Mouse (Mus musculus) spleen, adult 2 months (tissue): Measurements from ENCODE around the gene Eef1akmt3. TPM values are rescaled to one million over a fixed set of nuclear protein-coding genes. Genes with fewer than 3 reads are reported as not detected.

Source experiments
- DNase-seq, 2 experiments: peaks; one replicate each; pipeline versions ENCODE4 v3.0.0 to v3.0.0-alpha.2; 2012 to 2021; ENCODE audit warnings: low spot score in 2 of 2, low read depth in 1 of 2
- H3K27ac ChIP-seq: fragments of 200-500 bp; 2 replicates; pipeline ENCODE4 v1.5.1; 2012; ENCODE audit warnings: low read length, inconsistent platforms; ENCODE audit not compliant: insufficient read depth
- H3K27me3 ChIP-seq: fragments of 200-500 bp; 2 replicates; pipeline ENCODE4 v1.6.1; 2012; ENCODE audit warnings: mild to moderate bottlenecking, moderate library complexity, low read length, inconsistent platforms; ENCODE audit not compliant: control insufficient read depth, insufficient read depth
- H3K36me3 ChIP-seq: fragments of 200-500 bp; 2 replicates; pipeline ENCODE4 v1.6.1; 2012; ENCODE audit warnings: mild to moderate bottlenecking, low read length, inconsistent platforms; ENCODE audit not compliant: control insufficient read depth, insufficient read depth
- H3K4me1 ChIP-seq: fragments of 200-500 bp; 2 replicates; pipeline ENCODE4 v1.6.1; 2011; ENCODE audit warnings: inconsistent platforms; ENCODE audit not compliant: control insufficient read depth, insufficient read depth, insufficient read length
- H3K4me3 ChIP-seq: fragments of 200-500 bp; 2 replicates; pipeline ENCODE4 v1.5.1; 2011; ENCODE audit warnings: mild to moderate bottlenecking, inconsistent platforms; ENCODE audit not compliant: insufficient read depth, insufficient read length; ENCODE audit errors: extremely low read depth
- CTCF ChIP-seq: fragments of 200-500 bp; IDR thresholded peaks from 2 replicates; pipeline ENCODE4 v1.5.1; 2011; ENCODE audit warnings: mild to moderate bottlenecking, inconsistent platforms; ENCODE audit not compliant: insufficient read depth, insufficient read length, insufficient replicate concordance; ENCODE audit errors: extremely low read depth
- POLR2A ChIP-seq: fragments of 200-500 bp; IDR thresholded peaks from 2 replicates; pipeline ENCODE4 v1.6.1; 2011; ENCODE audit warnings: low read depth, low read length, inconsistent platforms
- WGBS: fragments of 180-500 bp; shearing (Covaris S2); methylation state at CpG from one replicate; pipeline ENCODE4 v1.1.7; 2018; 5-methylcytosine and 5-hydroxymethylcytosine counted together
- polyA plus RNA-seq: library from polyadenylated mRNA; depleted of rRNA; stranded (reverse); fragments of >200 nt; gene quantifications from 2 replicates; pipeline ENCODE4 v1.2.3, GENCODE M21; 2012

The Eef1akmt3 gene
- polyA plus RNA-seq, 1 experiment = 0.42 TPM

DNA sequence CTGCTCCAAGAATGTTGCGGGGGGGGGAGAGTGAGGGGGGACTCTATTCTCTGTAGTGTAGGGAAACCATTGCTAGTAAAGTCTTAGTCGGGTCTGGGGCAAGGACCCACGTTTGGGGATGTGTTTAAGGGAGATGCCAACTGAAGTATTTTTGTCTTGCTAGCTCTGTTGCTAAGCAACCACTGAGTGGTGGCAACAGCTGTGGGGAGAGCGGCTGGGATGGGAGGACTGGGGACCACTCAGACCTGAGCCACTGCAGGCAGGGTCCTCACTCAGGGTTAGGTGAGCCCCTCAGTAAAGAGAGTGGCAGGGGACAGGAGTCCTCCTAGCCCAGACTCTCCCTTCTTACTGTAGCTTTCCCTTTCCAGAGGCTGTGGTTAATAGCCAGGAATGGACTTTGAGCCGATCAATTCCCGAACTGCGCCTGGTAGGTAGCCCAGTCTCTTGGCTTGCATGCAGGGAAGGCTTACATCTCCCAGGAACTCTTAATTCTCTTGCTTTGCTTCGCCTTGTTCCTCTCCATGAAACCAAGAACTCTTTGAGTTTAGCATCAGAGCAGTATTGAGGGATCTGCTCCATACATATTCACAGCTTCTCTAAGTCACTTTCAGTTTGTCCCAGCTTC is 40.8 kb upstream of the Eef1akmt3 start:
- Histone ChIP-seq H3K36me3 (peaks cover 25% of the 10 kb centered on the region), H3K4me1 (peaks cover 4% of the 10 kb centered on the region), H3K27ac (no peak overlapping the region), H3K4me3 (no peak overlapping the region), H3K27me3 (no peaks in the 10 kb centered on the region)
- TF ChIP-seq POLR2A (no peak), CTCF (no peak)
- WGBS = 76% methylated on average over 8 of the region's 8 CpGs
- DNase-seq = no peak

DNA sequence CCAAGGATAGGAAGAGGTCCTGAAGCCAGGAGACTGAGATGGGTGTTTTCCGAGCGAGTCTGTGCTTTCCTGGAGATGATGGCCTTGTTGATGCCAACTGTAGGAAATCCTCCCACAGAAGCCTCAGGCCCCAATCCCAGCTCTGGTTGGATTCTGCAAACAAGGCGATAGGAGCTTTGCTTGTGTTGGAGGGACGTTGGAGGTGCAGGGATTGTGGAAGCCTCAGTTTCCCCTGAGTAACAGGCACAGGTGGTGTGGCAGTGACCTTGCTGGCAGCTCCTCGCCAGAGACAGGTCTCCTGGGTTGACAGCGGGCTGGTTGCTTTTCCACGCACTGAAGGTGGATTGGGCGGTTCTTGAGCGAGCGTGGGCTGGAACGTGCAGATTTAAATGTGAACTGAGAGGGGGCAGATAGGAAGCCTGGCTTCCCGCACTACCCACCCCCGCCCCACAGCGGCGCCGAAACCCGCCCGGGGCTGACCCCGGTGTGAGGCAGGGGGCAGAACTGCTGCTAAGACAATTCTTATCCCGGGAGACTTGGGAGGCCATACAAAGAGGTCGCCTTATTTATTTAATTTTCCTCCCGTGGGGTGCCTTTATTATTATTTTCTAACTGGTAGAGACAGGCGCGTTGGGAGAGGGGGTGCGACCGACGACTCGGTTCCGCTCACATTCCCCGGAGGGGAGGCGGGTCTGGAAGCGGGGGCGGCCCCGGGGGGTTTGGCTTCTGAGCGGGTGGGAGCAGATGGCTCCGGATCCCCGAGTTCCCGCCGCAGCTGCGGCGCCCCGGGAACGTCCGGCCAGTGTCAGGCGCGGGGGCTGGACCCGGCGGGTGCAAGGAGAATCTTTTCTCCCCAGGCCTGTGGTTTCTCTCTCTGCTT is 39.8 kb upstream of the Eef1akmt3 start:
- Histone ChIP-seq H3K4me1 (peaks cover 4% of the 10 kb centered on the region), H3K27ac (no peak overlapping the region), H3K27me3 (no peaks in the 10 kb centered on the region), H3K4me3 (no peak overlapping the region), H3K36me3 (peaks cover 21% of the 10 kb centered on the region)
- no peak for DNase-seq
- TF ChIP-seq CTCF (no peak), POLR2A (no peak)
- 86% methylated on average over 48 of the region's 48 CpGs for WGBS

DNA sequence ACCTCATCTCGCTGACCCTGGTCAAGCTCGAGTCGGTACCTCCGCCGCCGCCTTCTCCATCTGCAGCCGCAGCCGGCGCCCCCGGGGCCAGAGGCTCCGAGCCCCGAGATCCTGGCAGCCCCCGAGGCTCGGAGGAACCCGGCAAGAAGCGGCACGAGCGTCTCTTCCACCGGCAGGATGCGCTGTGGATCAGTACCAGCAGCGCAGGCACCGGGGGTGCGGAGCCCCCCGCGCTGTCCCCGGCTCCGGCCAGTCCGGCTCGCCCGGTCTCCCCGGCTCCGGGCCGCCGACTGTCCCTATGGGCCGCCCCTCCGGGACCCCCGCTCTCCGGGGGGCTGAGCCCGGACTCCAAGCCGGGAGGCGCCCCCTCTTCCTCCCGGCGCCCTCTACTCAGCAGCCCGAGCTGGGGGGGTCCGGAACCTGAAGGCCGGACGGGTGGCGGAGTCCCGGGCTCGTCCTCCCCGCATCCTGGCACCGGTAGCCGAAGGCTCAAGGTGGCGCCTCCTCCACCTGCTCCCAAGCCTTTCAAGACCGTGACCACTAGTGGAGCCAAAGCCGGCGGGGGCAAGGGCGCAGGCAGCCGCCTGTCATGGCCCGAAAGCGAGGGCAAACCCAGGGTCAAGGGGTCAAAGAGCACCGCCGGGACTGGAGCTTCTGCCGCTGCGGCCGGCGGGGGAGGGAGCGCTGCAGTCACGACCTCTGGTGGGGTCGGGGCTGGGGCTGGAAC is 38.5 kb upstream of the Eef1akmt3 start:
- no peak for DNase-seq
- 82% methylated on average over 70 of the region's 70 CpGs for WGBS
- Histone ChIP-seq H3K36me3 (peaks cover 21% of the 10 kb centered on the region), H3K27ac (no peak overlapping the region), H3K27me3 (no peaks in the 10 kb centered on the region), H3K4me3 (no peak overlapping the region), H3K4me1 (peaks cover 4% of the 10 kb centered on the region)
- TF ChIP-seq POLR2A = no peak
- TF ChIP-seq CTCF = no peak

DNA sequence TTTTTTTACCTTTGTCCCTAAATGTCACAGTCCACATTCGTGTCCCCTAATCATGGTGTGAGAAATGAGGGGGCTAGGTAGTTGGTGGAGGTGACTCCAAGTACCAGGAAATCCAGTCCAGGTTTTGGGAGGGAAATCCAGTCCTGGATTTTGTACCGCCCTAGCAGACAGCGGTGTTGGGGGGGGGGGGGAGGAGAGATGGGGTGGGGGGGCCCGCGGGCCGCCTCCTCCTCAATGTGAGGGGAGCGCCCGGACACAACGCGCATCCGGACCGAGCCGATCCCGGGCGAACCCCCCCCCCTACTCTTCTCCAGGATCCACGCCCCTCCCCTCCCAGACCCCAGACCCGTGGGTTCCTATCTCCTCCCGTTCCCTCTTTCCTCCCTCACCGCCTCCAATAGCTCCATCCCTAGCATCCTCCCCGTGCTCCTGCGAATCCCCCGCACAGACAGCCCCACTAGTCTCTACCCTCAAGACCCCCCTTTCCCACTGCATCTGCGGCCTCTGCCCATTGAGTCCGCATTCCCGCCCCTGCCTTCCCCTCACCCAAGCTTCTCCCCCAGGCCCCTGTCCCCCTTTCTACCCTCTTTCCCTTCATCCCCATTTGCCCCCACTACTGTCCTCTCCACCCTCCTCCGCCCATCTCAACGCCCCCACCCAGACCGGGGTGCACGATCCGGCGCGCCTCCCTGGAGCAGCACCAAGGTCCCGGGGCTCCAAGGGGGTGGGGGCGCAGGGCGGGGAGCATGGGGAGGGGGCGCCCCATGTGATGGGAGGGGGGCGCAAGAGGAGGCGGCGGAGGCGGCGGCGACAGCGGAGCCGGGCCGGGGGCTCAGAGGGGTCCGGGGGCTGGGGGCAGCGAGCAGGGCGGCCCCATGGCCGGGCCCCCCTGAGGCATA is 37.6 kb upstream of the Eef1akmt3 start:
- Histone ChIP-seq H3K27ac (no peak overlapping the region), H3K4me3 (no peak overlapping the region), H3K4me1 (peaks cover 4% of the 10 kb centered on the region), H3K36me3 (peaks cover 19% of the 10 kb centered on the region), H3K27me3 (no peaks in the 10 kb centered on the region)
- TF ChIP-seq CTCF = no peak
- no peak for TF ChIP-seq POLR2A
- DNase-seq = no peak
- 83% methylated on average over 42 of the region's 49 CpGs for WGBS

DNA sequence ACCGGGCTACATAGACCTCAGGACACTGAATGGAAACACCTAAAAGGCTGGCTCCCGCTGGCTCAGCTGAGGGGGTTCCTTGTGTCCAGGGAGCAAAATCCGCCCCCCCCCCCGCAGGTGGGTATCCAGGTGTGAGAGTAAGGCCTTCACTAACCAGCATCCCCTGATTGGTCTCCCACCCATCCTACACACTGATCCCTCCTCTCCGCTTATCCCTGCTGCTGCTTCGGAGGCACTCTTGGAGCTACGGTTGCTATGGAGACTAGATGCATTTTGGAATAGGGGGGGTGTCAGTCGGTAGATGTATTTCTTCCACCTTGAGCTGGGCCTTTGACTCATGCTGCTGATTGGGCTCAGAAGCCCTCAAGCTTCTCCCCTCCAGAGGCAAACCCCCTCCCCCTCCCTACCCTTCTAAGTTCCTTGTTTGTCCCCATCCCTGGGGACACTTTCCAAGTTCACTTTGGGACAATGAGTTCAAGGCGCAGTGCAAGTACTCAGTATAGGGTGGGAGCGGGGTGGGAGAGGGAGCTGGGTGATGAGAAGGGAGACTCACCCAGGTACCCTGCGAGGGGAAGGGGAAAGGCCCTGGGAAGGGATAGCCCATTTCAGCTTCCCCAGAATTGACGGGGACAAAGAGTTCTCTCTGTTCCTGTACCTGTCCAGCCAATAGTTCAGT is 36.8 kb upstream of the Eef1akmt3 start:
- WGBS = 75% methylated on average over 12 of the region's 12 CpGs
- Histone ChIP-seq H3K4me3 (no peak overlapping the region), H3K27me3 (no peaks in the 10 kb centered on the region)

DNA sequence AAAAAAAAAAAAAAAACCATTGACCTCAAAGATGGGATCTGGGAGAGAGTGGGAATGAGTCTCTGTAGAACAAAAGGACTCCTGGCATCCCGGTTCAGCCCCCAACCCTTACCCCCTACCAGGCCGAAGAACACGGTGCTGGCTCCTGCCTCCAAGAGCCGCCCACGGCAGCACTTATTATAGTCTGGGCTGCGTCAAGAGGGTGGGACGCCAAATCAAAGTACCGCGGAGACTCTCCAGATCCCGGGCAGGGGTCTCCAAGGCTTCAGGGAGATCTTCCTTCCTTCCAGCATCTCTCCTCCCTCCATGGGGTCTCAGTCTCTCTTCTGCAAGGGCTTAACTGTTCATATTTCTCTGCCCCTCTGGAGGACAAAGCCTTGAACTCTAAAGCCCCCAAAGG is 36.2 kb upstream of the Eef1akmt3 start:
- peaks cover 4% of the 10 kb centered on the region for H3K4me1 ChIP-seq
- WGBS = 79% methylated on average over 10 of the region's 10 CpGs
- H3K27me3 ChIP-seq = no peaks in the 10 kb centered on the region
- H3K36me3 ChIP-seq = peaks cover 13% of the 10 kb centered on the region
- no peak for TF ChIP-seq POLR2A
- no peak for TF ChIP-seq CTCF
- no peak overlapping the region for H3K4me3 ChIP-seq
- no peak overlapping the region for H3K27ac ChIP-seq
- no peak for DNase-seq

More for the DNA sequence above, 36.8 kb upstream of the Eef1akmt3 start:
- Histone ChIP-seq H3K27ac (no peak overlapping the region), H3K36me3 (peaks cover 16% of the 10 kb centered on the region), H3K4me1 (peaks cover 4% of the 10 kb centered on the region)
- TF ChIP-seq POLR2A = no peak
- no peak for TF ChIP-seq CTCF
- no peak for DNase-seq
